In genomic region chr16:31433466-31434110, GRCm38 (mm10) we compare ENCODE assay signal across 11 mouse cellular contexts. TPM values are rescaled to one million over a fixed set of nuclear protein-coding genes. Genes with fewer than 3 reads are reported as not detected.
DNase-seq lines count a peak whose midpoint lies in the region; ATAC-seq lines count a peak whose summit lies in the region.
"Had no signal": no experiment of that assay in that cellular context is flagged by ENCODE, and none has a peak within 500 bp of the region (broad histone marks: within the 10 kb centered on the region; RNA-seq: fewer than 3 reads in every experiment).

No protein-coding gene starts in this region.

- ATAC-seq in forebrain, embryonic 14.5 days, result no peak
- ATAC-seq in forebrain, embryonic 11.5 days (replicated peaks; ENCODE audit: low FRiP score), result no peak
- no peak for ATAC-seq in midbrain, embryonic 14.5 days (ENCODE audit: low FRiP score, low TSS enrichment)
- ATAC-seq in embryonic facial prominence, embryonic 14.5 days (ENCODE audit: low read depth), result no peak
- ATAC-seq in neural tube, embryonic 15.5 days (ENCODE audit: low FRiP score), result no peak
- ATAC-seq: midbrain, embryonic 13.5 days had no signal

- no peak overlapping the region for H3K27ac ChIP-seq in forebrain, embryonic 14.5 days (ENCODE audit: low read depth, low read length)
- no peak overlapping the region for H3K27ac ChIP-seq in forebrain, embryonic 11.5 days (ENCODE audit: low read depth, low read length)
- H3K27ac ChIP-seq in midbrain, embryonic 14.5 days (replicated peaks; ENCODE audit: low read depth, low read length), result no peak overlapping the region
- H3K27ac ChIP-seq in midbrain, embryonic 10.5 days (replicated peaks), result no peak overlapping the region; the same call in 1 of the 2 replicates
- peak overlapping the region; percentile 46 for H3K27ac ChIP-seq in embryonic facial prominence, embryonic 14.5 days (replicated peaks; ENCODE audit: low read depth, low read length)
- peak overlapping the region; percentile 48; the same call in 1 of the 2 replicates for H3K27ac ChIP-seq in neural tube, embryonic 15.5 days (replicated peaks)
- H3K27ac ChIP-seq: lung, embryonic 15.5 days; midbrain, embryonic 13.5 days had no signal

- DNase-seq in forebrain, embryonic 14.5 days (ENCODE audit: low spot score), result peak; percentile 53
- DNase-seq in forebrain, embryonic 11.5 days (ENCODE audit: low spot score), result no peak
- peak; percentile 45 for DNase-seq in midbrain, embryonic 14.5 days
- DNase-seq in midbrain, embryonic 10.5 days (ENCODE audit: low spot score), result no peak
- DNase-seq in embryonic facial prominence, embryonic 14.5 days (ENCODE audit: low spot score), result peak; percentile 82
- DNase-seq in layer of hippocampus, adult 8-10 months (ENCODE audit: low spot score in 2 of 2), result no peak
- no peak for DNase-seq in adrenal gland, postnatal 10 days
- DNase-seq: adrenal gland, postnatal 36 days had no signal

- H3K4me3 ChIP-seq in forebrain, embryonic 14.5 days (ENCODE audit: low read depth, low read length), result no peak overlapping the region
- no peak overlapping the region for H3K4me3 ChIP-seq in forebrain, embryonic 11.5 days (ENCODE audit: low read depth, low read length)
- no peak overlapping the region for H3K4me3 ChIP-seq in midbrain, embryonic 14.5 days (replicated peaks; ENCODE audit: low read depth, low read length)
- H3K4me3 ChIP-seq in midbrain, embryonic 10.5 days, result no peak overlapping the region
- H3K4me3 ChIP-seq in embryonic facial prominence, embryonic 14.5 days (ENCODE audit: low read depth, low read length), result no peak overlapping the region
- H3K4me3 ChIP-seq in neural tube, embryonic 15.5 days (replicated peaks), result no peak overlapping the region
- H3K4me3 ChIP-seq: lung, embryonic 15.5 days; midbrain, embryonic 13.5 days had no signal

- no peaks in the 10 kb centered on the region for H3K27me3 ChIP-seq in forebrain, embryonic 14.5 days (replicated peaks; ENCODE audit: control insufficient read depth, insufficient read depth, low read length)
- H3K27me3 ChIP-seq in forebrain, embryonic 11.5 days (ENCODE audit: control insufficient read depth, insufficient read depth, low read length), result peaks cover under 1% of the 10 kb centered on the region; the same call in 1 of the 2 replicates
- no peaks in the 10 kb centered on the region for H3K27me3 ChIP-seq in midbrain, embryonic 14.5 days (ENCODE audit: control insufficient read depth, insufficient read depth, low read length)
- peaks cover 16% of the 10 kb centered on the region for H3K27me3 ChIP-seq in midbrain, embryonic 10.5 days (ENCODE audit: low read depth, poor library complexity, severe bottlenecking)
- 0 out of 2 replicates have a peak, but pooled peaks cover 6% of the 10 kb centered on the region for H3K27me3 ChIP-seq in embryonic facial prominence, embryonic 14.5 days (replicated peaks; ENCODE audit: control insufficient read depth, insufficient read depth, low read length)
- H3K27me3 ChIP-seq in neural tube, embryonic 15.5 days (replicated peaks), result no peaks in the 10 kb centered on the region
- H3K27me3 ChIP-seq: midbrain, embryonic 13.5 days had no signal

- no peak overlapping the region for H3K9ac ChIP-seq in forebrain, embryonic 14.5 days (ENCODE audit: low read length)
- no peak overlapping the region for H3K9ac ChIP-seq in forebrain, embryonic 11.5 days (ENCODE audit: low read length)
- H3K9ac ChIP-seq in midbrain, embryonic 14.5 days (replicated peaks; ENCODE audit: low read length), result no peak overlapping the region
- H3K9ac ChIP-seq in embryonic facial prominence, embryonic 14.5 days (ENCODE audit: low read depth, low read length), result no peak overlapping the region
- no peak overlapping the region for H3K9ac ChIP-seq in neural tube, embryonic 15.5 days (replicated peaks)
- H3K9ac ChIP-seq: lung, embryonic 15.5 days; midbrain, embryonic 13.5 days had no signal

- peaks cover 24% of the 10 kb centered on the region for H3K4me1 ChIP-seq in forebrain, embryonic 14.5 days (ENCODE audit: control insufficient read depth, insufficient read depth, low read length)
- H3K4me1 ChIP-seq in forebrain, embryonic 11.5 days (replicated peaks; ENCODE audit: control insufficient read depth, insufficient read depth, low read length), result peaks cover 7% of the 10 kb centered on the region; the same call in 1 of the 2 replicates
- peaks cover 13% of the 10 kb centered on the region; the same call in 1 of the 2 replicates for H3K4me1 ChIP-seq in midbrain, embryonic 14.5 days (ENCODE audit: control insufficient read depth, insufficient read depth, low read length)
- peaks cover 34% of the 10 kb centered on the region for H3K4me1 ChIP-seq in midbrain, embryonic 10.5 days
- 0 out of 2 replicates have a peak, but pooled peaks cover 5% of the 10 kb centered on the region for H3K4me1 ChIP-seq in embryonic facial prominence, embryonic 14.5 days (ENCODE audit: control insufficient read depth, insufficient read depth, low read length)
- H3K4me1 ChIP-seq in neural tube, embryonic 15.5 days, result peaks cover 38% of the 10 kb centered on the region

- H3K36me3 ChIP-seq in forebrain, embryonic 14.5 days (ENCODE audit: control insufficient read depth, insufficient read depth, low read length), result peaks cover 6% of the 10 kb centered on the region
- H3K36me3 ChIP-seq in forebrain, embryonic 11.5 days (ENCODE audit: control insufficient read depth, insufficient read depth, low read length), result no peaks in the 10 kb centered on the region; the same call in 1 of the 2 replicates
- 0 out of 2 replicates have a peak, but pooled peaks cover 4% of the 10 kb centered on the region for H3K36me3 ChIP-seq in midbrain, embryonic 14.5 days (ENCODE audit: control insufficient read depth, insufficient read depth, low read length)
- no peaks in the 10 kb centered on the region for H3K36me3 ChIP-seq in midbrain, embryonic 10.5 days
- no peaks in the 10 kb centered on the region for H3K36me3 ChIP-seq in embryonic facial prominence, embryonic 14.5 days (ENCODE audit: control insufficient read depth, insufficient read depth, low read length)
- H3K36me3 ChIP-seq in neural tube, embryonic 15.5 days, result peaks cover 9% of the 10 kb centered on the region; the same call in 1 of the 2 replicates
- H3K36me3 ChIP-seq: lung, embryonic 15.5 days had no signal

- 50% methylated on average over 12 of the region's 12 CpGs for WGBS in forebrain, embryonic 14.5 days
- WGBS in forebrain, embryonic 11.5 days, result 65% methylated on average over 12 of the region's 12 CpGs
- WGBS in midbrain, embryonic 14.5 days, result 65% methylated on average over 12 of the region's 12 CpGs
- 78% methylated on average over 12 of the region's 12 CpGs for WGBS in midbrain, embryonic 10.5 days
- WGBS in embryonic facial prominence, embryonic 14.5 days, result 61% methylated on average over 12 of the region's 12 CpGs
- WGBS in neural tube, embryonic 15.5 days, result 66% methylated on average over 12 of the region's 12 CpGs

- H3K9me3 ChIP-seq in forebrain, embryonic 14.5 days (replicated peaks; ENCODE audit: control insufficient read depth, low read length), result no peaks in the 10 kb centered on the region
- H3K9me3 ChIP-seq in forebrain, embryonic 11.5 days (ENCODE audit: control insufficient read depth, low read length), result no peaks in the 10 kb centered on the region
- no peaks in the 10 kb centered on the region for H3K9me3 ChIP-seq in midbrain, embryonic 14.5 days (ENCODE audit: control insufficient read depth, low read length)
- no peaks in the 10 kb centered on the region for H3K9me3 ChIP-seq in midbrain, embryonic 10.5 days (replicated peaks)
- H3K9me3 ChIP-seq in embryonic facial prominence, embryonic 14.5 days (ENCODE audit: control insufficient read depth, low read length), result no peaks in the 10 kb centered on the region
- H3K9me3 ChIP-seq in neural tube, embryonic 15.5 days (replicated peaks), result no peaks in the 10 kb centered on the region
- H3K9me3 ChIP-seq: lung, embryonic 15.5 days; midbrain, embryonic 13.5 days had no signal

- H3K4me2 ChIP-seq in forebrain, embryonic 14.5 days (ENCODE audit: low read length), result no peak overlapping the region
- H3K4me2 ChIP-seq in forebrain, embryonic 11.5 days (ENCODE audit: low read depth, low read length, severe bottlenecking), result no peak overlapping the region
- H3K4me2 ChIP-seq in midbrain, embryonic 14.5 days (ENCODE audit: low read length), result no peak overlapping the region
- no peak overlapping the region for H3K4me2 ChIP-seq in embryonic facial prominence, embryonic 14.5 days (ENCODE audit: low read depth, low read length)
- H3K4me2 ChIP-seq in neural tube, embryonic 15.5 days, result no peak overlapping the region
- H3K4me2 ChIP-seq: lung, embryonic 15.5 days; midbrain, embryonic 13.5 days had no signal

RNA-seq across cellular contexts. Expression of gene Bdh1, which starts 11.5 kb away (rescaled TPM):
- 125 and 139 TPM in 2 replicates for polyA plus RNA-seq in forebrain, embryonic 14.5 days (2014; fragmentation: Nextera tagmentation; extraction: Ambion mirVana)
- polyA plus RNA-seq in forebrain, embryonic 11.5 days (2014; fragmentation: Nextera tagmentation; extraction: Ambion mirVana), result 30.0 and 35.9 TPM in 2 replicates
- polyA plus RNA-seq in midbrain, embryonic 14.5 days (2014; fragmentation: Nextera tagmentation; extraction: Ambion mirVana), result 76.5 and 125 TPM in 2 replicates
- polyA plus RNA-seq in midbrain, embryonic 10.5 days (2016; fragmentation: Nextera tagmentation; extraction: Ambion mirVana), result 11.2 and 15.2 TPM in 2 replicates
- 29.8 and 30.4 TPM in 2 replicates for polyA plus RNA-seq in embryonic facial prominence, embryonic 14.5 days (2014; fragmentation: Nextera tagmentation; extraction: Ambion mirVana)
- polyA plus RNA-seq in neural tube, embryonic 15.5 days (2015; fragmentation: Nextera tagmentation; extraction: Ambion mirVana), result 123 and 143 TPM in 2 replicates
- 100 to 1,000 TPM in 2 of 4 experiments, 10 to 100 TPM in 2; 71.2 to 114 (median 102) TPM for total RNA-seq in layer of hippocampus, adult 8-10 months (2022)
- 100 to 1,000 TPM in 1 of 2 experiments, 10 to 100 TPM in 1; 68.1 to 165 TPM for total RNA-seq in adrenal gland, postnatal 10 days (2021)

Comparison
In these comparisons a context has a peak if more than half of its experiments do, and no peak if none do; other contexts are left out.
1. DNase-seq: peak in forebrain, embryonic 14.5 days (single experiment), midbrain, embryonic 14.5 days (single experiment) and embryonic facial prominence, embryonic 14.5 days (single experiment); none in forebrain, embryonic 11.5 days (single experiment), midbrain, embryonic 10.5 days (single experiment), layer of hippocampus, adult 8-10 months (0 of 2) and adrenal gland, postnatal 10 days (single experiment).
2. H3K27ac ChIP-seq: peak in embryonic facial prominence, embryonic 14.5 days (single experiment) and neural tube, embryonic 15.5 days (single experiment); none in forebrain, embryonic 14.5 days (single experiment), forebrain, embryonic 11.5 days (single experiment), midbrain, embryonic 14.5 days (single experiment) and midbrain, embryonic 10.5 days (single experiment).